7 mouse cellular contexts compared by ENCODE assay signal in the genomic region with DNA sequence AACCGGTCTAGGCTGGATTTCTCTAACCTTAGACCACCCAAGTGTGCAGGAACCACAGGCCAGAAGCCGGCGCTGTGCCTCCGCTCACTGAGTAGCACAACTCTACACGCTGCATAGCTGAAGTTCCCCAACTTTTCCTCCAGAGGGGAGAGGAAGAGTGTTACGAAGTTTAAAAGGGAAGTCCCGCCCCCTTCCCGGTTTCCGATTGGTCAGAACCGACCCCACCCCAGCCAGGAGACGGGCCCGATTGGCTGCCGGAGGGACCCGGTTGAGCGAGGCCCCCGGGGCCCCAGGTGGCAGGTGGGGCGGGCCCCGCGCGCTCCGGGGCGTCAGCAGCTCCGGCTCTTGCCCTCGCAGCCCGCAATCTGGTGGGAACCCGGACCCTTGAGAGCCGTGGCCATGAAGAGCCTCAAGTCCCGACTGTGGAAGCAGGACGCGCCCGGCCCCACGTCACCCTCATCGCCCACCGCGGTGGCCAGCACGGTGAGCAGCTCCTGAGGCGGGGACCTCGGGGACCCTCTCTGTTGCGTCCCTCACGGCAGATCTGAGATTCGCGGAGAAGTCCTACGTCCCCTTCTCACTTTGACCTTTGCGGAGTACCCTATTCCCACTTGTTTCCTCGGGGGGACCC. TPM values are rescaled to one million over a fixed set of nuclear protein-coding genes. Genes with fewer than 3 reads are reported as not detected.
DNase-seq lines count a peak whose midpoint lies in the region; ATAC-seq and TF ChIP-seq lines count a peak whose summit lies in the region.

A gene (plus strand): TSS at position 333 of the 631 bp plus-strand sequence.

- under 1% methylated on average over 45 of the region's 45 CpGs for WGBS in embryonic facial prominence, embryonic 13.5 days
- under 1% methylated on average over 45 of the region's 45 CpGs for WGBS in heart, adult 2 months
- 1% methylated on average over 45 of the region's 45 CpGs for WGBS in limb, embryonic 11.5 days
- under 1% methylated on average over 45 of the region's 45 CpGs for WGBS in midbrain, embryonic 13.5 days

- no peak for TF ChIP-seq POLR2A in bone marrow macrophage, adult 2 months (IDR thresholded peaks at IDR 0.05; ENCODE audit: borderline replicate concordance, low read depth, low read length)
- peak; percentile 76 for TF ChIP-seq POLR2A in heart, adult 2 months (IDR thresholded peaks at IDR 0.05; ENCODE audit: insufficient read depth, low read depth, low read length)

- H3K4me1 ChIP-seq in bone marrow macrophage, adult 2 months (ENCODE audit: control insufficient read depth, insufficient read depth, low read length), result peaks cover 9% of the 10 kb centered on the region
- H3K4me1 ChIP-seq in embryonic facial prominence, embryonic 13.5 days, result peaks cover 16% of the 10 kb centered on the region
- H3K4me1 ChIP-seq in heart, adult 2 months (ENCODE audit: control insufficient read depth, insufficient read depth, low read length), result peaks cover 3% of the 10 kb centered on the region
- H3K4me1 ChIP-seq in limb, embryonic 11.5 days (ENCODE audit: control insufficient read depth, insufficient read depth, low read length), result no peaks in the 10 kb centered on the region
- peaks cover 14% of the 10 kb centered on the region; the same call in 1 of the 2 replicates for H3K4me1 ChIP-seq in midbrain, embryonic 13.5 days (replicated peaks)

- no peak within 1 kb of the TSS for H3K27ac ChIP-seq in bone marrow macrophage, adult 2 months (ENCODE audit: insufficient read depth, low read depth, low read length)
- peak within 1 kb of the TSS; percentile 82 for H3K27ac ChIP-seq in embryonic facial prominence, embryonic 13.5 days
- peak within 1 kb of the TSS; percentile 94 for H3K27ac ChIP-seq in heart, adult 2 months
- H3K27ac ChIP-seq in limb, embryonic 11.5 days (replicated peaks; ENCODE audit: low read depth, low read length), result peak within 1 kb of the TSS; percentile 55; the same call in 1 of the 2 replicates
- H3K27ac ChIP-seq in midbrain, embryonic 13.5 days, result no peak within 1 kb of the TSS

- peak within 1 kb of the TSS; percentile 89 for H3K4me2 ChIP-seq in embryonic facial prominence, embryonic 13.5 days
- peak within 1 kb of the TSS; percentile 96 for H3K4me2 ChIP-seq in limb, embryonic 11.5 days (ENCODE audit: low read depth, severe bottlenecking)
- peak within 1 kb of the TSS; percentile 83 for H3K4me2 ChIP-seq in midbrain, embryonic 13.5 days (replicated peaks)

- no peak for TF ChIP-seq CTCF in bone marrow macrophage, adult 2 months (IDR thresholded peaks at IDR 0.05; ENCODE audit: low read depth, low read length)
- peak; percentile 81 for TF ChIP-seq CTCF in heart, adult 2 months (IDR thresholded peaks at IDR 0.05)

- H3K27me3 ChIP-seq in embryonic facial prominence, embryonic 13.5 days, result no peaks in the 10 kb centered on the region
- no peaks in the 10 kb centered on the region for H3K27me3 ChIP-seq in heart, adult 2 months (ENCODE audit: control insufficient read depth, insufficient read depth, low read length)
- H3K27me3 ChIP-seq in limb, embryonic 11.5 days (ENCODE audit: control insufficient read depth, insufficient read depth, low read length), result no peaks in the 10 kb centered on the region
- no peaks in the 10 kb centered on the region; the same call in 1 of the 2 replicates for H3K27me3 ChIP-seq in midbrain, embryonic 13.5 days

- H3K9me3 ChIP-seq in embryonic facial prominence, embryonic 13.5 days, result no peaks in the 10 kb centered on the region
- no peaks in the 10 kb centered on the region for H3K9me3 ChIP-seq in limb, embryonic 11.5 days (ENCODE audit: control insufficient read depth, low read length)
- no peaks in the 10 kb centered on the region for H3K9me3 ChIP-seq in midbrain, embryonic 13.5 days

- H3K36me3 ChIP-seq in embryonic facial prominence, embryonic 13.5 days, result no peaks in the 10 kb centered on the region
- no peaks in the 10 kb centered on the region for H3K36me3 ChIP-seq in heart, adult 2 months (ENCODE audit: control insufficient read depth, insufficient read depth, low read length)
- H3K36me3 ChIP-seq in limb, embryonic 11.5 days (ENCODE audit: control insufficient read depth, insufficient read depth, low read length), result no peaks in the 10 kb centered on the region
- H3K36me3 ChIP-seq in midbrain, embryonic 13.5 days, result no peaks in the 10 kb centered on the region

- H3K4me3 ChIP-seq in bone marrow macrophage, adult 2 months (ENCODE audit: insufficient read depth, low read length), result peak within 1 kb of the TSS; percentile 88
- H3K4me3 ChIP-seq in embryonic facial prominence, embryonic 13.5 days, result peak within 1 kb of the TSS; percentile 82
- H3K4me3 ChIP-seq in heart, adult 2 months, result peak within 1 kb of the TSS; percentile 94
- peak within 1 kb of the TSS; percentile 85 for H3K4me3 ChIP-seq in limb, embryonic 11.5 days (ENCODE audit: low read depth, low read length)
- H3K4me3 ChIP-seq in midbrain, embryonic 13.5 days (replicated peaks), result peak within 1 kb of the TSS; percentile 77

- 0 out of 2 replicates have a peak, but pooled peaks cover 2% of the 10 kb centered on the region for H3K79me2 ChIP-seq in heart, adult 2 months (replicated peaks; ENCODE audit: control insufficient read depth, insufficient read depth, low read length)

- DNase-seq in heart, adult 2 months, result peak; percentile 94 to 95
- peak; percentile 96 to 98 for DNase-seq in kidney, adult 8-10 months
- DNase-seq in limb, embryonic 11.5 days (ENCODE audit: low spot score), result peak; percentile 97
- peak; percentile 33 for DNase-seq in spleen, postnatal 36 days (ENCODE audit: low spot score in 2 of 2)

- intact Hi-C loops in heart, adult 2 months (cut with DNase I), result loop anchor here (1.0 to 2.0 kb wide), 2 partner anchors 38 to 64 kb away; no protein-coding TSS in a partner anchor

- peak; percentile 97 for ATAC-seq in embryonic facial prominence, embryonic 13.5 days (ENCODE audit: insufficient number of reproducible peaks, insufficient read depth, low FRiP score, low TSS enrichment, low read depth)
- peak; percentile 96 for ATAC-seq in limb, embryonic 11.5 days (ENCODE audit: insufficient number of reproducible peaks, low FRiP score, low TSS enrichment, low read depth)
- peak; percentile 96 for ATAC-seq in midbrain, embryonic 13.5 days

- peak; percentile 65; the same call in 1 of the 2 replicates for TF ChIP-seq EP300 in heart, adult 2 months (IDR thresholded peaks at IDR 0.05; ENCODE audit: insufficient read depth, low read depth, low read length)

- peak within 1 kb of the TSS; percentile 84 for H3K9ac ChIP-seq in embryonic facial prominence, embryonic 13.5 days
- peak within 1 kb of the TSS; percentile 93 for H3K9ac ChIP-seq in heart, adult 2 months (ENCODE audit: low read depth, low read length)
- peak within 1 kb of the TSS; percentile 73 for H3K9ac ChIP-seq in limb, embryonic 11.5 days (ENCODE audit: low read length)
- H3K9ac ChIP-seq in midbrain, embryonic 13.5 days (replicated peaks), result peak within 1 kb of the TSS; percentile 63

RNA-seq across cellular contexts. Expression of the gene that starts here (rescaled TPM):
- polyA plus RNA-seq in bone marrow macrophage, adult 2 months (2012; ENCODE audit: insufficient read depth, insufficient read length, missing spikeins), result 5.9 and 6.0 TPM in 2 replicates
- polyA plus RNA-seq in embryonic facial prominence, embryonic 13.5 days (2015; fragmentation: Nextera tagmentation; extraction: Ambion mirVana), result 27.4 and 32.6 TPM in 2 replicates
- total RNA-seq in heart, adult 2 months (2021), result 10 to 100 TPM; 42.7 to 53.5 TPM
- polyA plus RNA-seq in heart, adult 2 months (2012; rRNA removed), result 10.6 and 14.8 TPM in 2 replicates
- polyA plus RNA-seq in limb, embryonic 11.5 days (2014; fragmentation: Nextera tagmentation; extraction: Ambion mirVana), result 18.4 and 18.6 TPM in 2 replicates
- 17.5 and 22.0 TPM in 2 replicates for polyA plus RNA-seq in midbrain, embryonic 13.5 days (2015; fragmentation: Nextera tagmentation; extraction: Ambion mirVana)

Comparison
In these comparisons a context has a peak if more than half of its experiments do, and no peak if none do; other contexts are left out.
1. H3K27ac ChIP-seq: peak in embryonic facial prominence, embryonic 13.5 days (single experiment), heart, adult 2 months (single experiment) and limb, embryonic 11.5 days (single experiment); none in bone marrow macrophage, adult 2 months (single experiment) and midbrain, embryonic 13.5 days (single experiment).
2. DNase-seq: peak in every context shown above with its lines; median percentile 97 in kidney, adult 8-10 months; 97 in limb, embryonic 11.5 days; 94 in heart, adult 2 months; 33 in spleen, postnatal 36 days.
3. Peak in every context shown above with its lines, with median percentiles within 50 percentile points of each other: H3K4me3 ChIP-seq, ATAC-seq, H3K4me2 ChIP-seq and H3K9ac ChIP-seq.